Mouse (Mus musculus): ENCODE measurements around the gene Rbfox3.

- TF ChIP-seq CTCF (IDR thresholded peaks at IDR 0.05; ENCODE audit: low read depth) (no peak), EP300 (IDR thresholded peaks at IDR 0.05; ENCODE audit: low read depth) (no peak)
These were observed 368.5 kb downstream of the Rbfox3 start for GRCm38 (mm10) chr11:118542906-118543305.

Measured in liver, embryonic 14.5 days (tissue).